Mouse (Mus musculus) cerebral cortex, adult 2 months (tissue): Measurements from ENCODE around the gene Nup98.

Source experiments
- WGBS: fragments of 180-500 bp; shearing (Covaris S2); methylation state at CpG from one replicate; pipeline ENCODE4 v1.1.7; 2018; 5-methylcytosine and 5-hydroxymethylcytosine counted together

Gene Nup98

DNA sequence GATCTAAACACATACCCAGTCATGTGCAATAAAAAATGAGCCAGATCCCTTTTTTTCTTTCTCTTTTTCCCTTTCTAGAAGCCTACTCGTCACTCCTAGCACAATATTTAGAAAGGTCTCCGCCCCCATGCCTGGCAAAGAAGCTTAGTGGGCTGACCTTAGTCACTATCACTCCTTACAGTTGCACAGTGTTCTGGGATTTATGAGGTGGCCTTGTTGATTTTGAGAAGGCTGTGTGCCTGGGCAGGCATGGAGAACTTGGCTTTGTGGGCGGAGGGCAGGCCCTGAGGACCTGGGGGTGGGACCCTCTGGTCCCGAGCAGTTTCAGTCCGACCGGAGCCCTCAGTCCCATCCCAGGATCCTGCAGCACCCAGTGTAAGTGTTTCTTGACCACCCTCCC lies 19.8 kb upstream of the Nup98 start:
- 85% methylated on average over 6 of the region's 6 CpGs for WGBS

DNA sequence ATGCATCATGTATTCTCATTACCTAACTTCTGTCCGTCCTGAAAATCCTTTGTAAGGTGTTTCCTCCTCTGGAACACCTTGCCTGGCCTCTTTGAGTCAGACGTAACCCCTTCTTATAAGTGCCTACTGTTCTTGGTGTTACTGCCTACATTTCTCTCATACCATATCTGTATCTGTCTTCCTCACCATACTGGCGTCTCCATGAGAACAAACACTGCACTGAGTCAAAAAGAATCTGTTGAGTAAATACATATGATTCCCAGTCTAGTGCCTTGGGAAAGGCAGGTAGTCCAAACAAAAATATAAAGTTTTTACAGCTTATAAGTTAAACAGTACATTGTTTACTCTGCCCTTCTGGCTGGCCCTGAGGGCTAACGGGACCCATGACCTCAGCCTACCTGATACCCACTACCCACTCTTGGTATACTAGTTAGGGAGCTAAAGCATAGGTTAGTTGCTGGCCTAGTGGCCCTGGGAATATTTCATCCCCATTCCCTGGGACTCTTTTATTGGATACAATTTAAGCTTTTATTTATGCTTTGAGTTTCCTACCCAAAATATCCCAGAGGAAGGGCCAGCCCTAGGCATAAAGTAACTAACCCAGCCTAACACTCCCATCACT lies 18.2 kb upstream of the Nup98 start:
- WGBS: 85% methylated on average over 4 of the region's 4 CpGs

DNA sequence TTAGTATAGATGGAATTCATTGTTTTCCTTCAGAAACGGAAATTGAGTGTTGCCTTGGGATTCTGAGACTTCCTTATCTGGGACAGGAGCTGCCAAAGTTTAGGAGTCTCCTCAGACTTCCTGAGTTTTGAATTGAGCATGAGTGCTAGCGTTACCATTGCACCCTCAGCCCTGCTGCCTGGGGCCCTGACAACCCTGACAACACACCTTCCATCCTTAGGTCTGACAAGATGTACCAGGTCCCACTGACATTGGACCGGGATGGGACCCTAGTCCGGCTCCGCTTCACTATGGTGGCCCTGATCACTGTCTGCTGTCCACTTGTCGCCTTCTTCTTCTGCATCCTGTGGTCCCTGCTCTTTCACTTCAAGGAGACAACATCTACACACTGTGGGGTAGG lies 16.1 kb upstream of the Nup98 start:
- WGBS: 90% methylated on average over 6 of the region's 6 CpGs

DNA sequence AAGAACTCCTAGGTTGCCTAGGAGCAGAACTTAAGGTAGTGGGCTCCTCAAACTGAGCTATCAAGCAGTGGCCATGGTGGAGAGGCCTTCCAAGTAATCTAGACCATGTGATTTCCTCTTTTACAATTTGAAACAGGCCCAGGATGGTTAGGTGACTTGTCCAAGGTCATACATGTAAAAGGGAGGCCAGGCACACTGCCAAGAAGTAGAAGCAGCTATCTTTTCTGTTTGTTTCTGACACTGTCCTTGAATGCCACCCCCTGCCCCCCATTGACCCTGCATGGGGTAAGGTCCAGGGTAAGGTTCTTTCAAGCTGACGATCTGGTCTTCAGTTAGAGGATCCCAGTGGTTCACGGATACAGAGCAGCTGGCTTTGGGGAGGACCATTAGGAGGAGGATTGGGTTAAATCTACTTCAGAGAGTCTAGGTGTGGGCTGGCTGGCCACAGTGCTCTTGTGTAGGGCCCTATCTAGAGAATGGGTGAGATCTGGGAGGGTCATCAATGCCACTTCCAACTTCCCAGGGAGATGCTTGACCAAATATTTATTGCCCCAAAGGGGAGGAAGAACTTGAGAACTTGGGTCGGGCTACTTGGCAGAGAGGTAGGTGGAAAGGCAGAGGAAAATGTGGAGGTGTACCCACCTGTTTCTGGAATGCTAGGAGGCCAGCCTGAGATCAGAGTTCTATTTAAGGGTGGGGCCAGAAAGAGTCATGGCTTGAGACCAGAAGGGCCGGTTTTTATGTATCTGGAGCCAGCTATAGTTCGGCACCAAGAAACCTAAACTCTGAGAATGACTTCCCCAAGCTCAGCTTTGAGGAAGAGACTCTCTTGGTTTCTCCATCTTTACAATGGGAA lies 14.1 kb upstream of the Nup98 start:
- WGBS: 85% methylated on average over 5 of the region's 5 CpGs

DNA sequence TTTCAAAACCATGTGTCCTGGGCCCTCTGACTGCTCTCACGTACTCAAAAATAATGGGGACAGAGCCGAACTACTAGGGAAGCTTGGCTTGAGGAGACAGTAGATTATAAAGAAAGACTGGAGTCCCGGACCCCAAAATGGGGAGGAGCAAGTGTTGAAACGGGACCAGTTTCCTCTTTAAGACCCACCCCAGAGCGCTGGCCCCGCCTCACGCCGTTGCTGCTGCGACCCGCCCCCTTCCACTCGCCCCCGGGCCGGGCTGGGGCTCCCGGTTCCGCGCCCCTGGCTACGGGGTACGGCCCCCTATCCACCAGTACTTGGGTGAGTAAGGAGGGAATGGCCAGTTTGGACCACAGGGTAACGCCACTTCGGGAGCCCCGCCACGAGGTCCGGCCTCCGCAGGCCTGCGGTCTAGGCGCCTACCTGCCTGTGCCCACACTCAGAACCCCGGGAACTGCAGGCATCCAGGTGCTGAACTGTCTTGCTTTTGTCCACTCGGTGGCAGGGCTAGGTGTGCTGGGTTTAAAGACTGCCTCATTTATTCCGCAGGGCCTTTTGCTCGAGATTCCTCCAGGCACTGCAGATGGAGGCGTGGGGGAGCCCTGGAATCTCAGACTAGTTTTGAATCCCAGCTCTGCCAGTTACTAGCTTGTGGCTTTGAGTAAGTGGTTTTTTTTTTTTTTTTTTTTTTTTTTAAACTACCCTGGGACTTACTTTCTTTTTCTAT lies 13.0 kb upstream of the Nup98 start:
- 1% methylated on average over 31 of the region's 31 CpGs for WGBS

DNA sequence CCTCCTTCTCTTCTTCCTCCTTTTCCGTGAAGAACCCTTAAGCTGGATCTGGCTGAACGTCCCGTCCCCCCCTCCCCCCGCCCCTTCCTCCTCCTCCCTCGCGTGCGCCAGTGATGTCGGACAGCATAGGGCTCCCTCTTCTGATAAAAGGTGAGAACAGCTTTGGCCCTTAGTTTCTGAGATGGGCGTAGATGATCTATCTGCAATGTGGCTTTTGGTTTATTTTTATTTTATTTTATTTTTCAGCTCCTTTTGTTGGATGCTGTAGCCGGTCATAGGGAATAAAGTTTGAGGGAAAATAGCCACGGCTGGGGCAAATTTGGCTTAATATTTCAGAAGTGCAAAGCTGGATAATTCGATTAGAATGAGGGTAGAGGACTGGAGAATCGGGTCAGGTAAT lies 12.4 kb upstream of the Nup98 start:
- WGBS: 1% methylated on average over 9 of the region's 13 CpGs

DNA sequence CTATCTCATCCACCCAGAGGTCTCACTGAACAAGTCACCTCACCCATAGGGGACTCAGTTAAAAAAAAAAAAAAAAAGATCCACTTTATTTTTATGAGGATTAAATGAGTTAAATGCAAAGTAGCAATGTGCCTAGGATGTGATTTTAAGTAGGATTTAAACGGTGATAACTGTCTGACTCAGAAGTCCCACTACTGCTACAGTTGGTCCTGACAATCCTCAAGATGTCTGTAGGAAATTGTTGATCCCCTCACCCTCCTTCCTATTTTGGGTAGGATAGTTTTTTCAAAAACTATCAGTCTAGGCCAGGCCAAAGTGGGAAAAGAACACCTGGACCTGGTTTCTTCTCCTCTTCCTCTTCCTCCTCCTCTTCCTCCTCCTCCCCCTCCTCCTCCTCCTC lies 11.9 kb upstream of the Nup98 start:
- whole genome bisulfite sequencing: 13% methylated on average over 1 of the region's 1 CpGs

DNA sequence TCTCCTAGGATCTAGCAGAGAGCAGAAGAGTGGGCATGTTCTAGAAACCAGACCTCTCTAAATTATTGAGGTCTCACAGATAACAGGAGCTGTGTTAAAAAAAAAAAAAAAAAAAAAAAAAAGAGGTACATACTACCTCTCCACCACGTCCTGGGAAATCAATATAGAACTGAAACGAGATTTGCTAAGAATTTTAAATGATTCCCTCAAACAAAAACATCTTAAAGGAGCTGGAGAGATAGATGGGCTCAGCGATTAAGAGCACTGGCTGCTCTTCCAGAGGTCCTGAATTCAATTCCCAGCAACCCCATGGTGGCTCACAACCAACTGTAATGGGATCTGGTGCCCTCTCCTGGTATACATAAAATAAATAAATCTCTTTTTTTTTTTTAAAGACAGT lies 1.1 kb upstream of the Nup98 start:
- WGBS: 48% methylated on average over 3 of the region's 3 CpGs

DNA sequence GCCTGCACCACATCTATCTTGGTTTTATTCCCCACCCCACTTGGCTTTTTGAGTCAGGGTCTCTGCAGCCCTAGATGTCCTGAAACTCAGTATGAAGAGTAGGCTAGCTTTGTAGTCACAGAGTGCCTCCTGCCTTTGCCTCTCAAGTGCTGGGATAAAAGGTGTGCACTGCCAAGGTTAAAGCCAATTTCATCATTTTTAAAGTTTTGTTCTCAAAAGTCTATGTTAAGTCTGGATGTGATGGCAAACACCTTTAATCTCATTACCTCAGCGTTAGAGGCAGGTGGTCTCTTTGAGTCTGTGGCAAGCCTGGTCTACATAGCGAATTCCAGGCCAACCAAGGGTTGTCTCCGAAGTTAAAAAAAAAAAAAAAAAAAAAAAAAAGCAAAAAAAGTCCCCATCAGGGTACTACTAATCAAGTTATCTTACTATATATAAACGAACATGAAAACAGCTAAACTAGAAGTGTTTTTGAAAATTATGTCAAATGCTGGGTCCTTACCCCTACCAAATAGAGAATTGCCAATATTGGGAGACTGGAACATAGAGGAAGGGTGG lies 1.1 kb downstream of the Nup98 start:
- WGBS: 39% methylated on average over 4 of the region's 4 CpGs

DNA sequence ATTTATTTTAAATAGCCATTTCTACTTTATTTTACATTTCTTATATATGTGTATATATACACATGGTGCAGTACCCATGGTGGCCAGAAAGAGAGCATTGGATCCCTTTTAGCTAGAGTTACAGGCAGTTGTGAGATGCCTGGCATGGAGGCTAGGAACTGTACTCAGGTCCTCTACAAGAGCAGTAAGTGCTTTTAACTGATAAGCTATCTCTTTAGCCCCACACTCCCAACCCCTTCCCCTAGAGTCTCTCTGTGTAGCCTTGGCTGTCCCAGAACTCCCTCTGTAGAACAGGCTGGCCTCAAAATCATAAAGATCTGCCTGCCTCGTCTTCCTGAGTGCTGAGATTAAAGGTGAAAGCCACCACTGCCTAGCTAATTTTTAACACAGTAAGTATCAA lies 4.3 kb downstream of the Nup98 start:
- WGBS: 85% methylated on average over 1 of the region's 1 CpGs

DNA sequence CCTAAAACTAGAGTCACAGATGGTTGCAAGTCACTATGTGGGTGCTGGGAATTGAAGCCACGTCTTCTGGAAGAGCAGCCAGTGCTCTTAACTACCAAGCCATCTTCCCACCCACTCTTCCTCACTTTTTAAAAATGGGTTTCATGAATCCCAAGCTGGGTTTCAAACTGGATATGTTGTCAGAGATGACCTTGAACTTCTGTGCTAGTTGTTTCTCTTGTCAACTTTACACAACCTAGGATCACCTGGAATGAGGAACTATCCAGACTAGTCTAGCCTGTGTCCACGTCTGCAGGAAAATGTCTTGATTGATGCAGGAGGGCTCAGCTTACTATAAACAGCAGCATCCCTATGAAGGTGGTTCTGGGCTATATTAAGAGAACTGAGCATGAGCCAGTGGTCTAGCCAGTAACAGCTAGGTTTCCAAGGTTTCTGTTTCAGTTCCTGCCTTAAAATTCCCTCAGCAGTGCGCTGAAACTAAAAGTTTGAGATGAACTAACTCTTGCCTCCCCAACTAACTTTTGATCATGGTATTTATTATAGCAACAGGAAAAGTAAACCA lies 5.6 kb downstream of the Nup98 start:
- 49% methylated on average over 3 of the region's 3 CpGs for WGBS

DNA sequence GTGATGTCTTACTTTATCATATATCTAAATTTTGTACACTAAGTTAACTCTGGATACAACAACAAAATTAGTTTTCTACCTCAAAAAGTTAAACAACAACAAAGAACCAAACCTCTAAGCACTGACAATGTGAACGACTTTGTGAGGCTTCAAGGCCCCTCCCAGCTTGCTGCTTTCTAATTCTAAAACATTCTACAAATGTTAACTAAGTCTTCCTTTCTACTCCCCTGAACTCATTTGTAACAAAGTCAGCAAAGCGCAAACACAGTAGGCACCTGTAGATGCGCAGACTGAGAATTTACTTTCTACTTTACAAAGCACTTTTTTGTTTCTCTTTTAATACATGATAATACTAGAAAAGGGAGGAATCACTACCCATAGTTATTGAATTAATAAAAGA lies 9.4 kb downstream of the Nup98 start:
- 75% methylated on average over 3 of the region's 3 CpGs for WGBS

DNA sequence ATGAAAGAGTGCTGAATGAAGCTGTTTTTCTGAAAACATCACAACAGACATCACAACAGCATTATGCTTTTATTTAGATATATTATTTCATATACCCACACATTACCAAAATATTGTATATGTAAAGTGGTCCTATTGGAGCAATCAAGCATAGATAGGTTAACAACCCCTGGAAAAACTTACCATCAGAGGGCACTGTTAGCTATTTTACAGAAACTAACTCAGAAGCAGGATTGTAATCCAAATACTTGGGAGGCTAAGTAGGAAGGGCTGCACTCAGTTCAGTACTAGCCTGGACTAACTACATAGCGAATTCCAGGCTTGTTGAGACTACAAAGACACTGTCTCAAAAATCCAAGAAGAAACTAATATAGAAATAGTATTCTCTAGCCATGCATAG lies 17.6 kb downstream of the Nup98 start:
- WGBS: 98% methylated on average over 1 of the region's 1 CpGs

DNA sequence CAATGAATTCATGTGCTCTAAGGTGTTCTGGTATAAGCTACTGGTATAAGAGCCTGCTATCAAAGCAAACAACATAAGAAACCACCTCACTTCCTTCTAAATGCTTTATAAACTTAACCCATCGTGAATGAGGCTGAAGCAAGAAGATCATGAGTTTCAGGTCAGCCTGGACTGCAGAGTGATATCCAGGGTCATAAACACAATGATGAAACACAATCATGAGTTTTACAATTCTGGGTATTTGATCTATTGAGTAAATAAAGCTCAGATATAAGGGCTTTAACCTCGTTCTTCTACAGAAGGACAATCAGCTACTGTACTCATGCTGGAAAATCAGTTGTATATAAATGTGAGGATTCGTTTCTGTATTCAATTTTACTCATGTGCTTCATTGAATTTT lies 26.1 kb downstream of the Nup98 start:
- WGBS: 86% methylated on average over 3 of the region's 3 CpGs

DNA sequence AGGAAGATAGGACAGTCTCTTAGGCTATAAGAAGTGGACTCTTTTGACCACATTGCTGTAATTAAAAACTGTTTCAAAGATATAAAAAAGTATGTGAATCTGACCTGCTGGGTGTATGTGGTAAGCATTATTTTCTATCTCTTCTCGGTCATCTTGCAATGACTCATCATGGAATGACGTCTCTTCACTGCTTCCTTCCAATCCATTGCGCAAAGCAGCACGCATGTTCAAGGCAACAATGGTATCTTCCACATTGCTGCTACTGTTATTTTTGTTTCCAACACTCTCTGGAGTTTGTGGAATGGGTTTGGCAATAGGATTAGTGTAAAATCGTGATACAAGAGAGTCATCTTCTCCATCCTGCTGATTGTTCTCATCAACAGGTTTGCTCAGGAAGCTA lies 56.3 kb downstream of the Nup98 start:
- 86% methylated on average over 5 of the region's 5 CpGs for WGBS

DNA sequence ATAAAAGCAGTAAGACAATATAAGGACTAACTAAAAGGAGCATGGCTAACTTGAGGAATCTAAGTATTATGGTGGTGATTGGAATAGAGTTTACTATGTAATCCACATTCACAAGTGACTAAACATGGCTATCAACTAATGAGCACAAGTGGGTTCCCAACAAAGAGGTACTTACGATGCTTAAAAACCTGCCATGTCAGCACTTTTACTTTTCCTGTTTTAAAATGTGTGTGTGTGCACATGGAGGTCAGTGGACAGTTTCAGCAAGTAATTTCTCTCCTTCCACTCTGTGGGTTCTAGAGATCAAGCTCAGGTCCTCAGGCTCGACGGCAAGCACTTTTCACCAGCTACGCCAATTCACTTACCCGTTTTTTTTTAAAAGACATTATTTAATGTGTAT lies 72.1 kb downstream of the Nup98 start:
- 97% methylated on average over 5 of the region's 5 CpGs for WGBS

DNA sequence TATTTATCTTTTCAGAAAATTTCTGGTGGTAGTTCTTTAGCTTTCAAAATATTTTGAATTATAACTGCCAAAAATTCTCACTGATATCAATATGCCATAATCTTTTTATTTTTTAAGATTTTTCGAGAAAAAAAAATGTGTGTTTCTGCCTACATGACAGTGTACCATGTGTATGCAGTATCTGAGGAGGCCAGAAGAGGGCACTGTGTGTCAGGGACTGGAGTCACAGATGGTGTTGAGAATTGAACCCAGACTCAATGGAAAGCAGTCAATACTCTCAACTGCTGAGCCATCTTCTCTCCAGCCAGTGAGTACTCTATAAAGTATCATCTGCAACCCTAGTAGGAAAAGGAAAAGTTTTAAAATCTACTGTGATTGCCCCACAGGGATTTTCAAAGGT lies 72.5 kb downstream of the Nup98 start:
- 82% methylated on average over 1 of the region's 1 CpGs for WGBS

DNA sequence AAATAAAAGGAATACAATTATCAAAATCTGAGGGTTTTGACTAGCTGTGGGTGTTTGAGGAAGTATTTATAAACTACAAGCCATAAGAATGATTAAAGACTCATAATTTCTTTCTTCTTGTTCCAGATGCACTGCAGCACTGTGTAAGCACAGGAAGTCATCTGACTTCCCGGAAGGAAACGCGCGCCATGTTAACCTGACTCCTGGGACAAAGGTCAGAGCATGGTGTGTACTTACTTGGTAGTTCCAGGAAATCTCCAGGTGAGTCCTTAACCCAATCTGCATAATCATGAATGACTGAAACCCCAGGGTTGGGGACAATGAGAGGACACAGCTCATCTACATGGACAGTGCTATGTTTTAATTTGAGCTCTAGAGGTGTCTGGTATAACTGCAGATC lies 77.6 kb downstream of the Nup98 start:
- WGBS: 82% methylated on average over 4 of the region's 4 CpGs

DNA sequence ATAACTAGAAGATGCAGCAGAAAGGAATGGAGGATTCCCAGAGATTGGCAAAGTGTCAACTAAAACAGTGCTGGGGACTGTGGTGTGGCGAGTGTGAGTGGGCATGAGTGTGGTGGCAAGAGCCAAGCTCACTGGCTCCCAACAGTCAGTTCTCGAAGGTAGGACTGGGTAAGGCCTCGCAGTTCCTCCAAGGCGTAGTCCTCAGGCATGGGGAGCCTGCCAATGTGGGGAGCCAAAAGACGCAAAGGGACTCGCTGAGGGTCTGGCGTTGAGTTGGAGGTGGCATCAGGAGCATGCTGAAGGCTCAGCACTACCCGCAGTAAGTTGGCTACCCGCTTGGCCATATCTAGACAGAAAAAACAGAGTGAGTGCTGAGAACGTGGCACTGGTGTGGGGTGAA lies 89.7 kb downstream of the Nup98 start:
- WGBS: 79% methylated on average over 10 of the region's 10 CpGs

DNA sequence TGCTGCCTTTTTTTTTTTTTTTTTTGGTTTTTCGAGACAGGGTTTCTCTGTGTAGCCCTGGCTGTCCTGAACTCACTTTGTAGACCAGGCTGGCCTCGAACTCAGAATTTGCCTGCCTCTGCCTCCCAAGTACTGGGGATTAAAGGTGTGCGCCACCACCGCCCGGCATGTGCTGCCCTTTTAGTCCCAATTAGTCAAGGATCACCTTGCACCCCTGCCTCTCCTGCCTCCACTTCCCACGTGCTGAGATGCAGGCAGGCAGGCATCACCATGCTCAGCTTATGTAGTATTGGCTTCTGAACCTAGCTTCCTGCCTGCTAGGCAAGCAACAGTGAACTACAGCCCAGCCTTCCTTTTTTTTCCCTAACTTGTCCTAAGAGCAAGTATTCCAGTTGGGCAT lies 92.6 kb downstream of the Nup98 start:
- 72% methylated on average over 6 of the region's 6 CpGs for WGBS

DNA sequence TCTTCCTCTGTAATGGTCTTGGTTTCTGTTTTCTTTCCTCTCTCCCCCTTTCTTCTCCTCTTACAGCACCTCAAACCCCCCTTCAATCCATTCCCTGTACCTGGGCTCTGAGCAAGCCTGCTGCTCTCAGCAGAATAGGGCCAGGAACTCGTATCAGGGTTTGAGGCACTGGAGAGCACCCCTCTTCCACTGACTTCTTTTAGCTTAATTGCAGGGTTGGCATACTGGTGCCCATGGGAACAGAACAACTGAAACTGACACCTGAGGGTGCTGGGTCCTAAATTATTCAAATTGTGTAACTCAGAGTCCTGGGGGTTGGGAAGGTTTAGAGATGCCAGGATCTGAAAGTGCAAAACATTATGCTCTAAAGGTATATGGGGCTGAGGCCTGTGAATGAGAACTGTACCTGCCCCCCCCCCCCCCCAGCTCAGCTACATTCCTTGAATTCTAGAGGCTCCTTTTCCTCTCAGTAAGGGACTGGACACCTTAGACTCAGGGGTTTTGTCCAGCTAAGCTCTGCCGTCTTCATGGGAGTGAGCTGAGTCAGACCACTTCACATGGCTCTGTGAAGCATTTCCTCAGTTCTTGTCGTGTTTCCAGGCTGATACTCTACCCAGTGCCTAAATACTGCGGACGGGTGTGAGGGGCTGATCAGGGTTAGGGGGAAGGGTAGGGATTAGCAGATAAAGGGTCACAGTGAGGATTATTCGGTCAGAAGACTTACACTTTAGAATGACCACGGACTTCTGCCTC lies 93.2 kb downstream of the Nup98 start, which contains the start of gene Chrna10:
Gene Chrna10 (minus strand): TSS at position 250 of the 753 bp plus-strand sequence.
- 47% methylated on average over 7 of the region's 7 CpGs for WGBS
